Mouse (Mus musculus) layer of hippocampus, postnatal 10 days (tissue): Measurements from ENCODE around the gene Esp15. TPM values are rescaled to one million over a fixed set of nuclear protein-coding genes. Genes with fewer than 3 reads are reported as not detected.
"Not testable (repeated sequence)": the region's sequence is repeated elsewhere in the genome, so short reads cannot be mapped to it uniquely, and the experiment has no call there.

Experiments used
- DNase-seq, 2 experiments: peaks; one replicate each; pipeline ENCODE4 v3.0.0; 2021; ENCODE audit warnings: low spot score in 2 of 2
- long read RNA-seq: library from polyadenylated mRNA; stranded (forward); transcript quantifications from one replicate; pipeline ENCODE4 v2.0.0, GENCODE M21; 2023
- total RNA-seq, 2 experiments: library from RNA; stranded (reverse); gene quantifications; 2 replicates each; pipeline ENCODE4 v1.2.3; 2021

The Esp15 gene
- not detected for total RNA-seq
- long read RNA-seq, result 0 reads

DNA sequence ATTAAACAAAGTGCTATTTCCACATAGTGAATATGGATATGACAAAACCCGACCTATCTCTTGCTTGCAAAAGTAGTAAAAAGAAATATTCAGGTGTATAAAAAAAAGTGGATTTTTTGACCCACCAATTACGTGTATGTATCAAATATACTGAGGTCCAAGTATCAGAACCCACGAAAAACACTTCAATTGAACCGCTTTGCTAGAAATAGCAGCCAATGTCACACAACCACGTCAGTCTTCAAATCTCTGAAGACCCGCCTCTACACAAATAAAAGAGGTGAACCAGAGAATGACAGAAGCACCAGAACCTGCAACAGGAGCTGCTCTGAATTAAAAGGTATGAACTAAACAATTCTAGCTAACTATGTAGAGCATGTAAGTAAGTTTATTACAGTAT, at the start of gene Esp15:
Esp15 (plus strand) TSS at position 301 of the 400 bp plus-strand sequence.
- DNase-seq, result not testable (repeated sequence)

GRCm38 (mm10) chr17:39591550-39591949, 49.2 kb upstream of the Esp15 start:
- DNase-seq, result no peak

Other genes starting within 250 kb of the Esp15 start
- gene Esp18, start 234.6 kb upstream of the Esp15 start, total RNA-seq, result not detected
- gene Esp16, start 104.8 kb upstream of the Esp15 start, total RNA-seq, result not detected